Mouse (Mus musculus): Measurements from ENCODE around the gene Ugt2b1. TPM values are rescaled to one million over a fixed set of nuclear protein-coding genes. Genes with fewer than 3 reads are reported as not detected.

Gene Ugt2b1
- polyA plus RNA-seq, 1 experiment from 2014 or later = not detected

DNA sequence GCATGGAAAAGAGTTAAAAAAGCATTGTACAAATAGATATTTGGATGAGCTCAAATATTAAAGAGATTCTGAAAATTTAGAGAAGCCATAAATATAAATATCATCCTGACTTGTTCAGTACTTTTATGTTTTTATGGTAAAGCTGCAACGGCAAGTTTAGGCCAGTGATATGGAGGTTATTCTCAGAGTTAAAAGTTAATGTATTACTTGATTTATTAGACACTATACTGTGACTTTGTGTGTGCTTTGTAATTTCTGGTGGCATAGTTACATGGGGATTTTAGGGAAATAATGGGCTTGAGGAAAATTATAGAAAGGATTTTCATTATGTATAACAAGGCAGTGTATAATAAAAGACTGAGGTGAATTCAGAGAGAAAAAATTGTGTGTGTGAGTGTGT is 39.2 kb downstream of the Ugt2b1 start:
- ATAC-seq (ENCODE audit: low FRiP score) = no peak
- WGBS = 80% methylated on average over 1 of the region's 1 CpGs
- H3K9ac ChIP-seq = no peak overlapping the region
- no peak overlapping the region for H3K4me2 ChIP-seq
- H3K9me3 ChIP-seq = no peaks in the 10 kb centered on the region
- H3K27ac ChIP-seq = no peak overlapping the region
- H3K4me3 ChIP-seq (replicated peaks) = no peak overlapping the region
- H3K4me1 ChIP-seq = no peaks in the 10 kb centered on the region
- H3K36me3 ChIP-seq (replicated peaks) = no peaks in the 10 kb centered on the region
- no peaks in the 10 kb centered on the region for H3K27me3 ChIP-seq

DNA sequence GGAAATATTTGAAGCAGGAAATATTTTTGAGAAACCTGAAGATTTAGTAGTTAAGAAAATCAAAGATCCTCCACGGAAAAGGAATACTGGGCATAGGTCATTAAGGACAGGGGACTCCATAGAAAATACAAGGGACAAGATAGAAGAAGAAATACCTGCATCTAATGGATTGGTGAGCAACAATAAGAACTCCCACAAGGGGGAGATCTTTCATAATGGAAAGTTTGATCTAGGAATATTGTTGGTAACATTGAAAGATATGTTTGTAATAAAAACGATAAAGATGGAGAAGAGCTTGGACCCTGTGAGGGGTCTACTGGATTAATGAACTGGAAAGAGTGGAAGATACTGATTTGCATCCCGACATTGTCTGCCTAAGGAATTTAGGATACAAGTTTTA is 39.7 kb downstream of the Ugt2b1 start:
- no peak overlapping the region for H3K4me2 ChIP-seq
- no peaks in the 10 kb centered on the region for H3K36me3 ChIP-seq (replicated peaks)
- WGBS = 52% methylated on average over 3 of the region's 3 CpGs
- ATAC-seq (ENCODE audit: low FRiP score) = no peak
- no peak overlapping the region for H3K27ac ChIP-seq
- no peak overlapping the region for H3K9ac ChIP-seq
- H3K4me1 ChIP-seq = no peaks in the 10 kb centered on the region
- no peaks in the 10 kb centered on the region for H3K9me3 ChIP-seq
- H3K4me3 ChIP-seq (replicated peaks) = no peak overlapping the region
- no peaks in the 10 kb centered on the region for H3K27me3 ChIP-seq

DNA sequence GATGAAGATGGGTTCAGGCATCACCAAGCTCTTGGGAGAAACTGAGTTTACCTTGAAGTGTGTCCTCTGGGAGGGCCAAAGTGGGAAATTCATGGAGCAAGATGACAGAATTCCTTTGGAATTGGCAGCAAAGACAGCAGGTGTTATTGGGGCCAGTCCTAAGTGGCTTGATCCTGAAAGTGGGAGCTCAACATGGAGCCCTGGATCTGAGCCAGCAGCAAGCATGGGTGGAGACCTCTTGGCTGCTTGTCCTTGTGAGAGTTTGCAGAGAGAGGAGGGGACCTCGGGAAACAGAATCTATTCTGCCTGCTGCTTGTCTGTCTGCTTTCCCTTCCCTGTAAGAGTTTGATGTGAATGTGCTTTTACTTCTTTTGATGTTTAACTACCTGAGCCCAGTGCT is 54.5 kb downstream of the Ugt2b1 start:
- Histone ChIP-seq H3K9ac (no peak overlapping the region), H3K4me1 (no peaks in the 10 kb centered on the region), H3K27ac (no peak overlapping the region), H3K36me3 (replicated peaks) (no peaks in the 10 kb centered on the region), H3K4me2 (no peak overlapping the region), H3K9me3 (no peaks in the 10 kb centered on the region), H3K27me3 (no peaks in the 10 kb centered on the region), H3K4me3 (replicated peaks) (no peak overlapping the region)
- 73% methylated on average over 1 of the region's 1 CpGs for WGBS
- ATAC-seq (ENCODE audit: low FRiP score) = no peak

Other genes with a start within 250 kb of the Ugt2b1 start
- gene Tmprss11e, start 180.7 kb downstream of the Ugt2b1 start, polyA plus RNA-seq (2016; fragmentation: Nextera tagmentation; extraction: Ambion mirVana) = 0.06 TPM in 1 of 2 replicates, not detected in the other
- 54.1 and 55.4 TPM in 2 replicates for gene Ythdc1, start 122.3 kb downstream of the Ugt2b1 start, polyA plus RNA-seq (2016; fragmentation: Nextera tagmentation; extraction: Ambion mirVana)
- gene Ugt2b34, start 19.6 kb downstream of the Ugt2b1 start, polyA plus RNA-seq (2016; fragmentation: Nextera tagmentation; extraction: Ambion mirVana) = not detected in 2 replicates
- not detected in 2 replicates for gene Ugt2b35, start 74.3 kb upstream of the Ugt2b1 start, polyA plus RNA-seq (2016; fragmentation: Nextera tagmentation; extraction: Ambion mirVana)
- gene Ugt2b36, start 166.0 kb upstream of the Ugt2b1 start, polyA plus RNA-seq (2016; fragmentation: Nextera tagmentation; extraction: Ambion mirVana) = not detected in 2 replicates
- gene Ugt2b5, start 213.8 kb upstream of the Ugt2b1 start, polyA plus RNA-seq (2016; fragmentation: Nextera tagmentation; extraction: Ambion mirVana) = not detected in 2 replicates

All from forebrain, embryonic 12.5 days (tissue).